Mouse (Mus musculus) liver, postnatal 0 days (tissue): ENCODE data around the gene Foxi3.

Experiments
- CTCF ChIP-seq: sonication (generic); IDR thresholded peaks from 2 replicates; pipeline ENCODE4 v1.5.1; 2016; ENCODE audit warnings: antibody characterized with exemption, low read depth
- EP300 ChIP-seq: IDR thresholded peaks from 2 replicates; pipeline ENCODE4 v1.6.1; 2016; ENCODE audit warnings: antibody characterized with exemption, low read depth, mild to moderate bottlenecking

GRCm38 (mm10) chr6:70973066-70973465 lies 16.7 kb downstream of the Foxi3 start:
- TF ChIP-seq EP300 (no peak), CTCF (no peak)
